Mouse (Mus musculus): ENCODE measurements at regions not wholly inside any gene's neighbourhood (a gene's known extent, or its start where the extent isn't known, plus 50 kb on each side); places are given as distances from the start of the nearest gene placed in this dataset.

GRCm38 (mm10) chr12:117465998-117466397, 50.3 kb upstream of the Rapgef5 start:
- H3K4me3 ChIP-seq, result no peak overlapping the region
- WGBS, result 71% methylated on average over 7 of the region's 7 CpGs
- no peaks in the 10 kb centered on the region for H3K27me3 ChIP-seq
- H3K4me2 ChIP-seq, result no peak overlapping the region
- H3K27ac ChIP-seq, result no peak overlapping the region
- no peak overlapping the region for H3K9ac ChIP-seq
- H3K36me3 ChIP-seq (ENCODE audit: poor library complexity, severe bottlenecking), result no peaks in the 10 kb centered on the region
- no peaks in the 10 kb centered on the region for H3K4me1 ChIP-seq
- no peaks in the 10 kb centered on the region for H3K9me3 ChIP-seq (replicated peaks)
- no peak for ATAC-seq
